Mouse (Mus musculus): ENCODE results near the gene Syt3. TPM values are rescaled to one million over a fixed set of nuclear protein-coding genes. Genes with fewer than 3 reads are reported as not detected.
A peak's percentile ranks its signal among the peaks of the same experiment; 100 is the strongest.

The Syt3 gene
- polyA plus RNA-seq, 1 experiment from 2014 or later: 0.40 TPM

DNA sequence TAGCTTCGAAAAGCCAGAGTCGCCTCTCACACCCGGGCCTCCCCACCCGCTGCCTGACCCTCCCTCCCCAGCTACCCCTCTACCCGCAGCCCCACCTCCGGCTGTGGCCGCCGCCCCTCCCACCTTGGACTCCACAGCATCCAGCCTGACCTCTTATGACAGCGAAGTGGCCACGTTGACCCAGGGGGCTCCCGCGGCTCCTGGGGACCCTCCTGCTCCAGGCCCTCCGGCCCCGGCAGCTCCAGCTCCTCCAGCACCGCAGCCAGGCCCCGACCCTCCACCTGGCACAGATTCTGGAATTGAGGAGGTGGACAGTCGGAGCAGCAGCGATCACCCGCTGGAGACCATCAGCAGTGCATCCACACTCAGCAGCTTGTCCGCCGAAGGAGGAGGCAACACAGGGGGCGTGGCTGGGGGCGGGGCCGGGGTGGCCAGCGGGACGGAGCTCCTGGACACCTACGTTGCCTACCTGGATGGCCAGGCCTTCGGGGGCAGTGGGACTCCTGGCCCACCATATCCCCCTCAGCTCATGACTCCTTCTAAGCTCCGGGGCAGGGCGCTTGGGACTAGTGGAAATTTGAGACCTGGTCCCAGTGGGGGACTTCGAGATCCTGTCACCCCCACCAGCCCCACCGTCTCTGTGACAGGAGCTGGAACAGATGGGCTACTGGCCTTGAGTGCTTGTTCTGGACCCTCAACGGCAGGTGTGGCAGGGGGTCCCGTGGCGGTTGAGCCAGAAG, 30.1 kb upstream of the Syt3 start:
- Histone ChIP-seq H3K4me2 (peak overlapping the region; percentile 20; the same call in 1 of the 2 replicates), H3K4me3 (ENCODE audit: low read depth, low read length) (0 out of 2 replicates have a peak overlapping the region, but pooled peaks have one; percentile 15), H3K36me3 (ENCODE audit: control insufficient read depth, insufficient read depth, low read length) (no peaks in the 10 kb centered on the region), H3K4me1 (replicated peaks; ENCODE audit: control insufficient read depth, insufficient read depth, low read length) (peaks cover 8% of the 10 kb centered on the region), H3K27ac (ENCODE audit: low read depth, low read length) (no peak overlapping the region), H3K9me3 (ENCODE audit: control insufficient read depth, low read length) (no peaks in the 10 kb centered on the region), H3K27me3 (replicated peaks; ENCODE audit: control insufficient read depth, insufficient read depth, low read length) (peaks cover 92% of the 10 kb centered on the region), H3K9ac (ENCODE audit: low read depth, low read length) (no peak overlapping the region)
- WGBS: 3% methylated on average over 35 of the region's 35 CpGs
- DNase-seq (ENCODE audit: low spot score): peak; percentile 38
- ATAC-seq (replicated peaks; ENCODE audit: low FRiP score): no peak

DNA sequence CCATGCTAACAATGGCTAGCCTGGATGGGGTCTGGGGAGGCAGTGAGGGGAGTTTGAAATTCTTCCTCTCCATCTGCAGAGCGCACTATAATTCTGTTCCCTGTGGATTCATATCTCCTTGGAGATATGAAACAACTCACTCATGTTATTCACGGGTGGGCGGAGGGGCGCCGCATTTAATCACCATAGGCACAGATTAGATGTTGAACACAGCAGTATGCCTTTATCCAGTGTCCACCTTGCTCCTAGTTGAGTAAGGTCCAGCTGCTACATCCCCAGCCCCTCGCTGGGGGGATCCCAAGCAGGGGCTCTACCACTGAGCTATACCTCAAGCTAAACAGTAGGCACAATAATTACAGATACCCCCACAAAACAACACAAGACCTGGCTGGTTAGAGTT, 28.5 kb upstream of the Syt3 start:
- 71% methylated on average over 6 of the region's 6 CpGs for WGBS
- Histone ChIP-seq H3K4me3 (ENCODE audit: low read depth, low read length) (no peak overlapping the region), H3K4me1 (replicated peaks; ENCODE audit: control insufficient read depth, insufficient read depth, low read length) (peaks cover 15% of the 10 kb centered on the region), H3K4me2 (no peak overlapping the region), H3K9me3 (ENCODE audit: control insufficient read depth, low read length) (no peaks in the 10 kb centered on the region), H3K9ac (ENCODE audit: low read depth, low read length) (no peak overlapping the region), H3K36me3 (ENCODE audit: control insufficient read depth, insufficient read depth, low read length) (no peaks in the 10 kb centered on the region), H3K27me3 (replicated peaks; ENCODE audit: control insufficient read depth, insufficient read depth, low read length) (peaks cover 94% of the 10 kb centered on the region), H3K27ac (ENCODE audit: low read depth, low read length) (no peak overlapping the region)
- no peak for DNase-seq (ENCODE audit: low spot score)
- no peak for ATAC-seq (replicated peaks; ENCODE audit: low FRiP score)

GRCm38 (mm10) chr7:44356590-44357481, 27.1 kb upstream of the Syt3 start:
- 0 out of 2 replicates have a peak overlapping the region, but pooled peaks have one; percentile 14 for H3K9ac ChIP-seq (ENCODE audit: low read depth, low read length)
- H3K9me3 ChIP-seq (ENCODE audit: control insufficient read depth, low read length): no peaks in the 10 kb centered on the region
- peak overlapping the region; percentile 33 for H3K4me2 ChIP-seq
- ATAC-seq (replicated peaks; ENCODE audit: low FRiP score): no peak
- DNase-seq (ENCODE audit: low spot score): peak; percentile 40
- H3K4me3 ChIP-seq (ENCODE audit: low read depth, low read length): peak overlapping the region; percentile 28
- peaks cover 90% of the 10 kb centered on the region for H3K27me3 ChIP-seq (replicated peaks; ENCODE audit: control insufficient read depth, insufficient read depth, low read length)
- H3K36me3 ChIP-seq (ENCODE audit: control insufficient read depth, insufficient read depth, low read length): no peaks in the 10 kb centered on the region
- H3K27ac ChIP-seq (ENCODE audit: low read depth, low read length): no peak overlapping the region
- peaks cover 20% of the 10 kb centered on the region for H3K4me1 ChIP-seq (replicated peaks; ENCODE audit: control insufficient read depth, insufficient read depth, low read length)
- WGBS: 5% methylated on average over 35 of the region's 35 CpGs

GRCm38 (mm10) chr7:44357531-44357930, 26.4 kb upstream of the Syt3 start:
- Histone ChIP-seq H3K4me1 (replicated peaks; ENCODE audit: control insufficient read depth, insufficient read depth, low read length) (peaks cover 20% of the 10 kb centered on the region), H3K9ac (ENCODE audit: low read depth, low read length) (no peak overlapping the region), H3K4me3 (ENCODE audit: low read depth, low read length) (peak overlapping the region; percentile 6; the same call in 1 of the 2 replicates), H3K4me2 (peak overlapping the region; percentile 33), H3K36me3 (ENCODE audit: control insufficient read depth, insufficient read depth, low read length) (no peaks in the 10 kb centered on the region), H3K27me3 (replicated peaks; ENCODE audit: control insufficient read depth, insufficient read depth, low read length) (peaks cover 90% of the 10 kb centered on the region), H3K27ac (ENCODE audit: low read depth, low read length) (no peak overlapping the region), H3K9me3 (ENCODE audit: control insufficient read depth, low read length) (no peaks in the 10 kb centered on the region)
- DNase-seq (ENCODE audit: low spot score): no peak
- 17% methylated on average over 10 of the region's 10 CpGs for WGBS
- ATAC-seq (replicated peaks; ENCODE audit: low FRiP score): no peak

GRCm38 (mm10) chr7:44358012-44358411, 25.9 kb upstream of the Syt3 start:
- peaks cover 88% of the 10 kb centered on the region for H3K27me3 ChIP-seq (replicated peaks; ENCODE audit: control insufficient read depth, insufficient read depth, low read length)
- H3K4me2 ChIP-seq: no peak overlapping the region
- WGBS: 19% methylated on average over 5 of the region's 5 CpGs
- no peaks in the 10 kb centered on the region for H3K36me3 ChIP-seq (ENCODE audit: control insufficient read depth, insufficient read depth, low read length)
- H3K4me1 ChIP-seq (replicated peaks; ENCODE audit: control insufficient read depth, insufficient read depth, low read length): peaks cover 18% of the 10 kb centered on the region
- no peak overlapping the region for H3K9ac ChIP-seq (ENCODE audit: low read depth, low read length)
- no peak for DNase-seq (ENCODE audit: low spot score)
- H3K27ac ChIP-seq (ENCODE audit: low read depth, low read length): no peak overlapping the region
- H3K9me3 ChIP-seq (ENCODE audit: control insufficient read depth, low read length): no peaks in the 10 kb centered on the region
- H3K4me3 ChIP-seq (ENCODE audit: low read depth, low read length): no peak overlapping the region
- ATAC-seq (replicated peaks; ENCODE audit: low FRiP score): no peak

DNA sequence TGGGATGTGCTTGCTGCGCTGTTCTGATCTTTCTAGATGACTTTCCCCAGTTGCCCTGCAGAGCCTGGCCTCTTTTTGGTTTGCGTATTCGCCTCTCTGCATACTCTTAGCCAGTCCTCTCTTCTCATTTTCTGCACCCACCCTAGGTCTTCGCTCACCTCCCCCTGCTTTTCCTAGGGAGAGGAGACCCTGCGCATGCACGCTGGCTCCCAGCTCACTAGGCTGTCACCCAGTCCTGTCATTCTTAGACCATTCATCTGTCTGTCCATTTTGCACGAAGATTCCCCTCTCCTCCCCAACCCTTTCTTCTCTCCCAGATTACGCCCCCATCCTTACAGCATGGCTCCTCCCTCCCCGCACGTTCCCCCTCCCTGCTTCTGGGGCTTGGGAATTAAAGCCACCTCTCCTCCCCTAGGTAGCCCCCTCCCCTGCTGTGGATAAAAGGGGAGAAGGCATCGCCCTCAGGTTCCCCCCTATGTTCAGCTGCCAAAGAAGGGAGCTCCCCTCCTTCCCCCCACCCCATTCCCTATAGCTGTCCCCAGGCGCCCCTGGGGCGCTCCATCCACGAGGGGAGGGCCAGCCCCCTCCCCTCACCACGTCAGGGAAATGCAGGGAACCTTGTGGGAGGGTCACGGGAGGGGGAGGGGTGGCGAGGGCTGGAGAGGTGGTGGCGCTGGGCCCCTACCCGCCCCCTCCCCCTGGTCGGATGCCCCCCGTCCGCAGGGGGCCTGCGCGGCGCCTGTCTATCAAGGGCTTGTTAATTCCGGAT, 24.8 kb upstream of the Syt3 start:
- DNase-seq (ENCODE audit: low spot score) (no peak), ATAC-seq (replicated peaks; ENCODE audit: low FRiP score) (no peak)
- Histone ChIP-seq H3K27me3 (replicated peaks; ENCODE audit: control insufficient read depth, insufficient read depth, low read length) (peaks cover 78% of the 10 kb centered on the region), H3K4me1 (replicated peaks; ENCODE audit: control insufficient read depth, insufficient read depth, low read length) (peaks cover 15% of the 10 kb centered on the region), H3K9ac (ENCODE audit: low read depth, low read length) (peak overlapping the region; percentile 25; the same call in 1 of the 2 replicates), H3K9me3 (ENCODE audit: control insufficient read depth, low read length) (no peaks in the 10 kb centered on the region), H3K4me2 (peak overlapping the region; percentile 97), H3K27ac (ENCODE audit: low read depth, low read length) (no peak overlapping the region), H3K4me3 (ENCODE audit: low read depth, low read length) (peak overlapping the region; percentile 56), H3K36me3 (ENCODE audit: control insufficient read depth, insufficient read depth, low read length) (no peaks in the 10 kb centered on the region)
- 6% methylated on average over 17 of the region's 26 CpGs for WGBS

DNA sequence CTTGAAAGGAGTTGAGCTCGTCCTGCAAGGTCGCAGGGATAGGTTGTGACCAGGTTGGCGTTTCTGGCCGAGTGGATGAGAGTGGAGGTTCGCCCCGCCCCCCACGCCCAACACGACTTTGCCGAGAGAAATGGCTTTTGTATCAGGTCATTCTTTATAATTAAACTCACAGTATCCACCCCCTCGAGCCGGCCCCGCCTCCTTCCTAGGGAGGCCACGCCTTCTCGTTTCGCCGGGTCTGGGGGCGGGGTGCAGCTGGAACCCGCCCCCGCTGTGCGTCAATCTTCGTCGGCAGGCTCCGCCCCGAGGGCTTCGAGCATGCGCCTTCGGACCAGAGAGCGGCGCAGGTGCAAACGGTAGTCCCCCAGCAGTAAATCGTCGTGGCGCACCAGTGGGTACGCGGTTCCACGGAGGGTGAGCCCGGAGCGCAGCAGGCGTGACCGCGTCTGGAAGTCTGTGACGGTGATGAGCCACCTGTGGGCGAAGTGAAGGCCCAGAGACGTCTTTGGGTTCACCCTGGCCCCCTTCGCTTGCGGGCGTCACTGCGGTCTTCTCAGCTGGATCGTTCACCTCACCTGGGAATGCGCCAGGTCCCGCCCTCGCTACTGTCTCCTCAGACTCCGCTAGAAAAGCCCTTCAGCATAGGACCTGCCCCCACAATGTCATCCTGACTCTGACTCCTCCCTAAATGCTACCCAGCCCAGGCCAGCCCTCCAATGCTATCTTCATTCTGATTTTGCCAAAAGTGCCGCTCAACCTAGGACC, 23.8 kb upstream of the Syt3 start:
- peak overlapping the region; percentile 97 for H3K4me2 ChIP-seq
- WGBS: under 1% methylated on average over 54 of the region's 54 CpGs
- ATAC-seq (replicated peaks; ENCODE audit: low FRiP score) (peak; percentile 80), DNase-seq (ENCODE audit: low spot score) (peak; percentile 94)
- peak overlapping the region; percentile 66 for H3K9ac ChIP-seq (ENCODE audit: low read depth, low read length)
- peaks cover 15% of the 10 kb centered on the region for H3K4me1 ChIP-seq (replicated peaks; ENCODE audit: control insufficient read depth, insufficient read depth, low read length)
- peaks cover 68% of the 10 kb centered on the region for H3K27me3 ChIP-seq (replicated peaks; ENCODE audit: control insufficient read depth, insufficient read depth, low read length)
- no peaks in the 10 kb centered on the region for H3K36me3 ChIP-seq (ENCODE audit: control insufficient read depth, insufficient read depth, low read length)
- no peaks in the 10 kb centered on the region for H3K9me3 ChIP-seq (ENCODE audit: control insufficient read depth, low read length)
- peak overlapping the region; percentile 56 for H3K4me3 ChIP-seq (ENCODE audit: low read depth, low read length)
- H3K27ac ChIP-seq (ENCODE audit: low read depth, low read length): no peak overlapping the region
